Mouse (Mus musculus) retina, embryonic 14.5 days (tissue): ENCODE measurements at regions not wholly inside any gene's neighbourhood (a gene's known extent, or its start where the extent isn't known, plus 50 kb on each side); places are given as distances from the start of the nearest gene placed in this dataset.

Experiments used
- DNase-seq: peaks from one replicate; pipeline ENCODE4 v3.0.0-alpha.2; 2015; ENCODE audit warnings: low spot score

DNA sequence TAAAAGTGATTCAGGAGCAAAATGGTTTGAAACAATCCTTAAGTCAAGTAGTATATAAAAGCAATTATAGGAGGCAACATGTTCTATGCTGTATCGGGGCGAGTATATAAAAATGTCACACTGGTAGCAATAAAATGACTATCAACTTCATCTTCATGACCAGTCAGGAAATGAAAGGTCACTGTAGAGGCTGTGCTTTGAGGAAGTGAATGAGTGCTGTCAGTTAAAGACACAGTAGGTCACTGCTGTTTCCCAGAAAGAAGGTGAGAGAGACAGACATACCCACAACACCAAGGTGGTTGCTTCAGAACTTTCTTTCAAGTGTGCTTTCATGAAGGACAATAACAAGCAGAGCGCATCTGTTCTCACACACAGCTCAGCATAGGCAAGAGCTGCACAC lies 292.4 kb downstream of the Cd47 start:
- DNase-seq, result no peak

DNA sequence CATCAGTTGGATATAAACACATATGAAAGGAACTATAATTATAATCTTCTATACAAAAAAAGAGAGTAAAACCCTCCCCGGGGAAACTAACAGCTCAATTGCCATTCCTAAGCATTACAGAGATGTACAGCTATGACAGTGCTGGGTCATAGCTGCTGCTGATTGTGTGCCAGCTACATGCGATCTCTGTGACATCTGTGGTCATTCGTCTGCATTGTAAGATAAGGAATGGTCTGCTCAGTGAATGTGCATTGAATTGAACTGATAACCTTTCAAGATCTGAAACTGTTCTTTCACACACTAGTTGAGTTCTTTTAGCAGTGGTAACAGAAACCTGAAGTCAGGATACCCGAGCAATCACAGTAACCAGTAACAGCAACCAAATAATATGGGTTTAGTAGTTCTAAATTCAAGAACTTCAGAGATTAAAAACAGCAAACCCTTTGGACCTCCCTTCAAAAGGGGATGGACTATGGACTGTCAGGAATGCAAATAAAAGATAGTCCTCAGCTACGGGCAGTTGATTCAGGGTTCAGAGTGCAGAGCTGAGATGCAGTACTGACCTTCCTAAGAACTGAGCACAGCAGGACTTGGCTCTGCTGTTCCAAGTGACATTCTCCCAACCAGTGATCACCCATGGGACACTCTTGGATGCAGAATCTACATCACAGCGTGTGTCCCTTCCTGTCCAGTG lies 295.7 kb downstream of the Cd47 start:
- DNase-seq, result no peak

DNA sequence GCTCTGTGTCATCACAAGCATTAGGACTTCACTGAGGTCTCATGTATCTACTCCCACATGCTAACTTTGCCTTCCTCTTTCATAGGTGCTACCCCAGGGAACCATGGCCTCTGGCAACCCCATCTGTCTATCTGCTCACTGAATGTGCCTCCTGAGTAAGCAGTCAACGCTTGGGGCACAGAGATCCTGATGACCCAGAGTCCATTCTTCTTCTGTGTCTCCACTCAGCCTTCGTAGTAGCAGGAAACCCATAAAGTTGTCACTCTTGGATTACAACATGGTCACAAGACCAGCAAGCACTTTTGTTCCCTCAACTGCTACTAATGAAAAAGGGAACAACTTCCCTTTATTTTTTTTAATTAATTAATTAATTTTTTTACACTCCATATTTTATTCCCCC lies 296.2 kb downstream of the Cd47 start:
- no peak for DNase-seq

DNA sequence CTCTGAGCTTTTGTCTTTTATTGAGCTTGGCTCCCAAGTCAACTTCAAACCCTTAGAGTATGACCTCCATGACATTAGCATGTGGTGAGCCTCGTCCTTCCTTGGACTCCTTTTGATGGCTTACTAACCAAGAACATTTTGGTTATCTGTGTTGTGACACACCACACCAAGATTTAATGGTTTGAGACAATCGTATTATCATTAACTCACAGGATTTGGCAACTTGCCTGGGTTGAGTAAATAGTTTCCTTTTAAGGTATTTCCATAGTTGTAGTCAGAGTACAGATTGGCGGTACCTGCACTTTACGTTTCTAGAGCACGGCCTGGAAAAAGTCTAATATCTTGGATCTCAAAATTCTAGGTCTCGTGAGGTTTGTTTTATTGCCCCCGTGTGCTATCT lies 303.0 kb downstream of the Cd47 start:
- no peak for DNase-seq

DNA sequence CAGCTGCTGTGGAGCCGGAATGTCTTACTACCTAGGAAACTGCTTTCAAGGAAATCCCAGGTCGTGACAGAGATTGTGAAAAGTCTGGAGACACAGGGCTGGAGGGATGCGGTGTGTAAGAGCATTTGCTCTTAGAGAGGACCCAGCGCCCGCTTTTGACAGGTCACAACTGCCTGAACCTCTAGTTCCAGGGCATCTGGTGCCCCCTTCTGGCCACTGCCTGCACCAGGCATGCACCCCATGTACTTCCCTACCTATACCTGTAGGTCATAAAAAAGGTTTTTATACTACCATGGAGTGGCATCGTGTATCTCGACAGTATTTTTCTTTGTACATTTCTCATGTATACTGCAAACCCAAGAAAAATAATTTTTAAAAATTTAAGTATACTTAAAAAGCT lies 314.0 kb downstream of the Bbx start:
- DNase-seq, result no peak

DNA sequence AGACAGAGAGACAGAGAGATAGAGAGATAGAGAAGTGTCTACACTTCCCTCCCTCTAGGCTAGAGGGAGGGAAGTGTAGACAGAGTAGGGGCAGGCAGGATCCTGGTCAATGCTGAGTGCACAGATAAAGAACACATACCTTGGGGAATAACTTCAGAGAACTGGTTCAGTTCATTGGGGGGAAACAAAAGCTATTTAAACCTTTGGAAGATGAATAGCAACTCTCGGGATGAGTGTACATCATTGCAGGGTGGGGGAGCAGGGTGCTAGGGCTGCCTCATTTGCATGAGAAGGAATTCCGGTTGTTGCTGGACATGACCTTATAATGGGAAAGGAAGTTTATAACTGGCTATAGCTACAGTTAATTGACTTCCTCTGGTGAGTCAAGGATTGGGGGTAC lies 309.7 kb downstream of the Bbx start:
- DNase-seq, result no peak

DNA sequence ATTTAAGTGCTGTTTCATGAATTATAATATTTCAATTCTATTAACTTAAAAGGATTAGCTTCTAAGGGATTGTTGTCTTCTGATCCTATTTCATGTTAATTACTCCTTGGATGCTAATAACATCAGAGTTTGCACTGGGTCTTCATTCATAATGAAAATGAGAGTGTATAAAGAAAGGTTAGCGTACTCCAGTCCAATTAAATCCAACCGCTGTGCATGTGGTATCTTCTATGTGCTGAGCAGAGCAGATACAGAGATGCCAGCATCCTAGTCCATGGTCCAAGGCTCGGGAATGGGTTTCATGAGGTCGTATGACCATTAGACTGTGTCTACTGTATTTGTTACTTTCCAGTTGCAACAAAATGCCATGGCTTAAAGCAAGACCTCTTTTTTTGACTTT lies 307.5 kb downstream of the Bbx start:
- DNase-seq, result no peak

DNA sequence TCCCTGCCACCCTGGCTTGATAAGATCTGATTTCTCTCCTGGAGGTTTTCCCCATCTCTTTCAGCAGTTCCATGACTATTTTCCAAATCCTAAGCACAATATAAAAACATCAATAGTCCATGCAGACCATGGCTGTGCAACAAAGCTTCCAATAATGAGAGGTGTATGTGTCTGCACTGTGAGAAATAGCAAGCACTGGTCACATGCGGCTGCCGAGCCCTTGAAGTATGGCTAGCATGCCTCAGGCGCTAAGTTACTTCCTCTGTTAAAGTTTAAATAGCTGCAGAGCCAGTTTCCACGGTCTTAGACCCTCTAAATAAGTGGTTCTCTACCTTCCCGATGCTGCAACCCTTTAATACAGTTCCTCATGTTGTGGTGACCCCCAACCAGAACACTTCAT lies 306.6 kb downstream of the Bbx start:
- no peak for DNase-seq

DNA sequence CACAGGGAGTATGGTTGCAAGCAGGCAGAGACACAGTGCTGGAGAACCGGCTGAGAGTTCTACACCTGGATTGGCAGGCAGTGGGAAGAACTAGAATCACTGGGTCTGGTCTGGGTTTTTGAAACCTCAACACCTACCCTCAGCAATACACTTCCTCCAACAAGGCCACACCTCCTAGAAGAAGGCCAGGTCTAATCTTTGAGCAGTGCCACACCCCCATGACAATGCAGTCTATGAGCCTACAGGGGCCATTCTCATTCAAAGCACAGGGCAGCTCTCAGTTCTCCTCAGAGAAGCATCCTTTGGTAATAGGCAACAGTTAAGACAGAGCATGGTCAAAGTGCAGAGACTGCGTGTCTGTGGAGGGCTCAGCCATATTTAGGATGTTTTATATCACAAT lies 300.8 kb downstream of the Bbx start:
- DNase-seq, result no peak
